Mouse (Mus musculus) Patski (cell line): ENCODE data around the gene Esrp2. TPM values are rescaled to one million over a fixed set of nuclear protein-coding genes. Genes with fewer than 3 reads are reported as not detected.

Source experiments
- ATAC-seq: fragments of 100-300 bp; one replicate; pipeline ENCODE4 v1.8.0; 2021
- CTCF ChIA-PET: fragments of 350-600 bp; sonication (Branson Sonifier 250); formaldehyde crosslinking; loops from one replicate; lab custom pipeline; 2022; ENCODE audit warnings: inconsistent platforms; lab: Charles Lee
- POLR2A ChIA-PET: fragments of 350-600 bp; sonication (Branson Sonifier 250); formaldehyde crosslinking; loops from one replicate; lab custom pipeline; 2022; ENCODE audit warnings: antibody characterized with exemption, inconsistent platforms; lab: Charles Lee
- DNase-seq: peaks from one replicate; pipeline ENCODE4 v3.0.0-alpha.2; 2011; ENCODE audit warnings: low read depth, low spot score
- H3K27me3 ChIP-seq: fragments of 371-371 bp; one replicate; pipeline ENCODE4 v1.5.1; 2021
- CTCF ChIP-seq: fragments of 100-300 bp; IDR thresholded peaks from one replicate; pipeline ENCODE4 v1.5.1; 2021
- in situ Hi-C: fragments of 300-500 bp; cut with MboI; formaldehyde crosslinking; loops from 3 replicates; pipeline ENCODE4 v1.11.1; 2018; ENCODE audit warnings: low pct_unique_long_range_greater_than_20kb, mixed read lengths
- polyA plus RNA-seq: library from polyadenylated mRNA; unstranded; gene quantifications from one replicate; pipeline ENCODE4 v1.2.3, GENCODE M21; 2021

Gene Esrp2
- polyA plus RNA-seq, 1 experiment from 2014 or later = 3.3 TPM

DNA sequence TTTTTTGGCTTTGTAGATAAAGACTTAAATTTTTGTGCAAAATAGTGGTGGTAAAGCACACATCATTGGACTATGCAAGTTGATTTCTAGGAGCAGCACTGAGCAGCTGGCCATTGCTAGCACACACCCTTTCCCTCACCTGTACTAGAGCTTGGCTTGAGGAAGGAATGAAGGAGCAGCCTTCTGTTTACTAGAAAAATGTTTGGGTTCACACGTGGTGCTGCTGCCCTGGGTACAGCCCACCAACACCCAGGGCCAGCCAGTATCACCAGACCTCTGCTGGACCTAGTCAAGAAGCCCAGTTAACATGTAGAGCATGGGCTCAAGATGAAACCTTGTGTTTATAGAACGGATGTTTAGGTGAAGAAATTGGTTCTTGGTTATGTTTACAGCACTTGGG, 6.8 kb downstream of the Esrp2 start:
- H3K27me3 ChIP-seq = no peaks in the 10 kb centered on the region
- no peak for ATAC-seq
- CTCF ChIA-PET = interaction anchor here (2.0 kb wide), 1 partner anchor 21 kb away, joined by 4 read pairs; no protein-coding TSS in a partner anchor
- in situ Hi-C loops = no loop called here
- POLR2A ChIA-PET = no interaction called here
- DNase-seq = no peak
- TF ChIP-seq CTCF = no peak

- ATAC-seq = no peak
- TF ChIP-seq CTCF = no peak
- in situ Hi-C loops = no loop called here
- no peak for DNase-seq
- CTCF ChIA-PET = interaction anchor here (1.6 to 2.0 kb wide), 3 partner anchors 13 to 272 kb away, joined by 4 to 5 read pairs (median 4); no protein-coding TSS in a partner anchor
- POLR2A ChIA-PET = no interaction called here
- H3K27me3 ChIP-seq = no peaks in the 10 kb centered on the region
Observed at GRCm38 (mm10) chr8:106129232-106129930, 7.4 kb downstream of the Esrp2 start.

DNA sequence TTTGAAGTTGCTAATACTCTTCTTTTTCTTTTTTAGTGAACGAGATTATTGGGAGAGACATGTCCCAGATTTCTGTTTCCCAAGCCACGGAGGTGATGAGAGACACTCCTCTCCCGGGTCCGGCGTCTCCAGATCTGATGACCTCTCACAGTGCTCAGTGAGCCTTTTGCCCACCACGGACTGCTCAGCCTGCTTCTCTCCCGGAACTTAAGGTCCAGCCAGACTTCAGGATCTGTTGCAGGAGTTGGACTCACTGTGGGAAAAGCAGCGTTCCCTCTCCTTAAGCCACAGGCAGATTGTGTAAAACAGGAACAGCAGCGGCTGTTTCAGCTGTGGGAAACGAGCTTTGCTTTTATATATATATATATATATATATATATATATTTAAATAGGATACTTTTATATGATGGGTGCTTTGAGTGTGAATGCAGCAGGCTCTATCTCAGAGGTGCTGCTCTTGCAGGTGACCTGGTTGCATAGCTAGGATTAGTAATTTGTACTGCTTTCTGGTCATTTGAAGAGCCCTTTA, 8.8 kb downstream of the Esrp2 start:
- ChIA-PET POLR2A (no interaction called here), CTCF (interaction anchor here (0.9 to 2.0 kb wide), 5 partner anchors 11 to 273 kb away, joined by 3 to 5 read pairs (median 4); partner anchors contain the start of gene Pla2g15)
- TF ChIP-seq CTCF = no peak
- DNase-seq = no peak
- no peak for ATAC-seq
- H3K27me3 ChIP-seq = no peaks in the 10 kb centered on the region
- in situ Hi-C loops = no loop called here

GRCm38 (mm10) chr8:106127054-106127453, 9.7 kb downstream of the Esrp2 start:
- no peak for DNase-seq
- no peak for ATAC-seq
- in situ Hi-C loops = no loop called here
- ChIA-PET CTCF (no interaction called here), POLR2A (no interaction called here)
- H3K27me3 ChIP-seq = no peaks in the 10 kb centered on the region
- TF ChIP-seq CTCF = no peak

- ATAC-seq (no peak), DNase-seq (no peak)
- ChIA-PET POLR2A (no interaction called here), CTCF (interaction anchor here (2.2 kb wide), 1 partner anchor 16 kb away, joined by 5 read pairs; no protein-coding TSS in a partner anchor)
- H3K27me3 ChIP-seq = no peaks in the 10 kb centered on the region
- in situ Hi-C loops = no loop called here
- no peak for TF ChIP-seq CTCF
Observed at GRCm38 (mm10) chr8:106126055-106126454, 10.7 kb downstream of the Esrp2 start.

DNA sequence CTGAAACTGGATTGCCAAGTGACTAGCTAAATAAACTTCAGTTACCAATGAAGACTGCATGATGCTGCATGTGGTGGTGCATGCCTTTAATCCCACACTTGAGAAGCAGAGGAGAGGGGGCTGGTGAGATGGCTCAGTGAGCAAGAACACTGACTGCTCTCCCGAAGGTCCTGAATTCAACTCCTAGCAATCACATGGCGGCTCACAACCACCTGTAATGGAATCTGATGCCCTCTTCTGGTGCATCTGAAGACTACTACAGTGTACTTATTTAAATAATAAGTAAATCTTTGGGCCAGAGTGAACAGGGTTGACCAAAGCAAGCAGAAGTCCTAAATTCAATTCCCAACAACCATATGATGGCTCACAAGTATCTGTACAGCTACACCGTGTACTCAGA, 13.3 kb downstream of the Esrp2 start:
- no peaks in the 10 kb centered on the region for H3K27me3 ChIP-seq
- in situ Hi-C loops = no loop called here
- CTCF ChIA-PET = interaction anchor here (1.1 kb wide), 1 partner anchor 42 kb away, joined by 5 read pairs; no protein-coding TSS in a partner anchor
- DNase-seq (no peak), ATAC-seq (no peak)
- POLR2A ChIA-PET = no interaction called here
- no peak for TF ChIP-seq CTCF

GRCm38 (mm10) chr8:106115897-106116296, 20.9 kb downstream of the Esrp2 start:
- CTCF ChIA-PET = no interaction called here
- POLR2A ChIA-PET = no interaction called here
- ATAC-seq (no peak), DNase-seq (no peak)
- H3K27me3 ChIP-seq = no peaks in the 10 kb centered on the region
- in situ Hi-C loops = no loop called here
- peak; percentile 69 for TF ChIP-seq CTCF

GRCm38 (mm10) chr8:106112514-106112913, 24.3 kb downstream of the Esrp2 start:
- CTCF ChIA-PET = no interaction called here
- POLR2A ChIA-PET = no interaction called here
- in situ Hi-C loops = no loop called here
- no peak for TF ChIP-seq CTCF
- no peaks in the 10 kb centered on the region for H3K27me3 ChIP-seq
- DNase-seq = no peak
- no peak for ATAC-seq

GRCm38 (mm10) chr8:106112041-106112440, 24.7 kb downstream of the Esrp2 start:
- DNase-seq = no peak
- no peak for TF ChIP-seq CTCF
- POLR2A ChIA-PET = no interaction called here
- in situ Hi-C loops = no loop called here
- H3K27me3 ChIP-seq = no peaks in the 10 kb centered on the region
- ATAC-seq = no peak
- CTCF ChIA-PET = no interaction called here

- no peak for TF ChIP-seq CTCF
- in situ Hi-C loops = no loop called here
- ATAC-seq (no peak), DNase-seq (no peak)
- no peaks in the 10 kb centered on the region for H3K27me3 ChIP-seq
- ChIA-PET CTCF (interaction anchor here (1.3 to 1.6 kb wide), 3 partner anchors 20 to 41 kb away, joined by 3 to 4 read pairs (median 4); no protein-coding TSS in a partner anchor), POLR2A (no interaction called here)
Observed at GRCm38 (mm10) chr8:106108729-106109128, 28.0 kb downstream of the Esrp2 start.

DNA sequence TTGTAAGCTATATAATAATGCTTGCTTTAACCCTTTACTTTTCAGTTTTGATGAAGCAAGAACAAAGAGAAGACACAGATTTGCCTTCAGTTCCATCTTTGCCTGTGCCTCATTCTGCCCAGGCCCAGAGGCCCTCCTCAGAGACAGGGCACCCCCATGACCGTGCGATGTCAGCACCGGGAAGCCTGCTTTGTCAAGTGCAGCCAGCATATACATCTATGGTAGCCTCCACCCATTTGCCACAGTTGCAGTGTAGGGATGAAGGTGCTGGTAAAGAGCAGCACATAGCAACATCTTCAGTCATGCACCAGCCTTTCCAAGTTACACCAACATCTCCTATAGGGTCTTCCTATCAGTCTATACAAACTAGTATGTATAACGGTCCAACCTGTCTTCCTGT, 28.7 kb downstream of the Esrp2 start:
- H3K27me3 ChIP-seq = no peaks in the 10 kb centered on the region
- ChIA-PET CTCF (interaction anchor here (1.3 to 1.5 kb wide), 2 partner anchors 21 to 40 kb away, joined by 3 to 4 read pairs; no protein-coding TSS in a partner anchor), POLR2A (no interaction called here)
- in situ Hi-C loops = no loop called here
- TF ChIP-seq CTCF = no peak
- DNase-seq (no peak), ATAC-seq (no peak)
